Mouse (Mus musculus) hindbrain, postnatal 0 days (tissue): ENCODE measurements at regions not wholly inside any gene's neighbourhood (a gene's known extent, or its start where the extent isn't known, plus 50 kb on each side); places are given as distances from the start of the nearest gene placed in this dataset.
A peak's percentile ranks its signal among the peaks of the same experiment; 100 is the strongest.

Experiments used
- ATAC-seq: fragments of 200-750 bp; cut with Nextera tagmentation; 2 replicates; pipeline ENCODE4 v1.8.0; 2017; ENCODE audit warnings: mild to moderate bottlenecking, moderate TSS enrichment, moderate library complexity
- DNase-seq: peaks from one replicate; pipeline ENCODE4 v3.0.0-alpha.2; 2015; ENCODE audit warnings: low spot score
- H3K27ac ChIP-seq: fragments of 300-500 bp; sonication (generic); 2 replicates; pipeline ENCODE4 v1.5.1; 2014; ENCODE audit warnings: mild to moderate bottlenecking
- H3K27me3 ChIP-seq: fragments of 300-500 bp; sonication (generic); 2 replicates; pipeline ENCODE4 v1.6.1; 2014; ENCODE audit warnings: low read length, mixed read lengths; ENCODE audit not compliant: insufficient read depth
- H3K36me3 ChIP-seq: fragments of 300-500 bp; sonication (generic); 2 replicates; pipeline ENCODE4 v1.6.1; 2014; ENCODE audit warnings: low read length, mixed read lengths; ENCODE audit not compliant: insufficient read depth
- H3K4me1 ChIP-seq: fragments of 300-500 bp; sonication (generic); 2 replicates; pipeline ENCODE4 v1.6.1; 2014; ENCODE audit warnings: antibody characterized with exemption, low read length, mixed read lengths; ENCODE audit not compliant: insufficient read depth
- H3K4me2 ChIP-seq: fragments of 300-500 bp; sonication (generic); 2 replicates; pipeline ENCODE4 v1.6.1; 2014; ENCODE audit warnings: low read depth, mild to moderate bottlenecking, low read length, moderate library complexity, mixed read lengths
- H3K4me3 ChIP-seq: fragments of 300-500 bp; sonication (generic); 2 replicates; pipeline ENCODE4 v1.5.1; 2014; ENCODE audit warnings: low read length
- H3K9ac ChIP-seq: fragments of 300-500 bp; sonication (generic); replicated peaks from 2 replicates; pipeline ENCODE4 v1.6.1; 2014; ENCODE audit warnings: mild to moderate bottlenecking, low read length, moderate library complexity, mixed read lengths
- H3K9me3 ChIP-seq: fragments of 300-500 bp; sonication (generic); 2 replicates; pipeline ENCODE4 v1.6.1; 2016; ENCODE audit warnings: low read length, mixed read lengths
- CTCF ChIP-seq: IDR thresholded peaks from 2 replicates; pipeline ENCODE4 v1.5.1; 2016; ENCODE audit warnings: antibody characterized with exemption, control low read depth, low read depth
- WGBS: fragments of 180-500 bp; shearing (Covaris S2); extraction: QIAGEN DNeasy Blood & Tissue Kit; methylation state at CpG from one replicate; pipeline ENCODE4 v1.1.7; 2014; 5-methylcytosine and 5-hydroxymethylcytosine counted together

DNA sequence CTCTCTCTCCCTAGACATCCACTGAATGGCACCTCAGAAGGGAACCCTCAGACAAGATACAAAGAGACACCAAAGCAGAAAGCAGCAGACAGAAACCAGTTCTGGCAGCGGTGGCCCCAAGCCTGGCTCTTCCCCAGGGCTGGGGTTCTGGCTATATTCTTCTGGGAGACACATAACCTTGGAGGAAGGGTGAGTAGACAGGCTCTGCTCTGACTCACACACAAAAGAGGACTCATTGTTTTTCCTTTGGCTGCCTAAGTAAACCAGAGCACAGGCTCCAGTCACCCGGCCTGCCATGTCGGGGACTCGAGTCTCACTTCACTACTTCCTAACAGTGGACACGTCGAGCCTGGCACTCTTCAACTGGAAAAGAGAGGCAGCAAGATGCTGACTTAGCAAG lies 55.8 kb upstream of the Arntl start:
- H3K27ac ChIP-seq, result peak overlapping the region; percentile 58; the same call in 1 of the 2 replicates
- ATAC-seq, result 0 out of 2 replicates have a peak, but pooled peaks have one; percentile 19

DNA sequence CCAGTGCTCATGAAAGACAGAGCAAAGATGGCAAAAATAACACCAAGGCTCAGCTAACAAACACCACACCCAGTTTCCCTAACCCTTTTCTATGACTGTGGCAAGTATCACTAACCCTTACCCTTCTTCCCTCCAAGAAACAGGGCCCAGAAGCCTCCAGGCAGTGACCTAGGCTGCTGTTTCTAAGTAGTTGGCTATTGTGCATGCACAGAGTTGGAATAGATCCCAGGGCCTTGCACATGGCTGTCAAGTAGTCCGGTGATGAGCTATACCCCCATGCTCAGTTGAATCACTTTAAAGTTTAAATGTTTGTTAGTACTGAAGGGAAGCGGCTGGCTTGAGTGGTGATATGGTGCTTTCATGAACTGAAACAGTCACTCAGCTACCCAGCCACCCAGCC lies 53.9 kb upstream of the Arntl start:
- Histone ChIP-seq H3K27ac (no peak overlapping the region), H3K9me3 (no peaks in the 10 kb centered on the region), H3K4me3 (no peak overlapping the region), H3K4me1 (peaks cover 15% of the 10 kb centered on the region; the same call in 1 of the 2 replicates), H3K27me3 (no peaks in the 10 kb centered on the region), H3K9ac (no peak overlapping the region), H3K4me2 (no peak overlapping the region), H3K36me3 (no peaks in the 10 kb centered on the region)
- TF ChIP-seq CTCF, result no peak
- 64% methylated on average over 2 of the region's 2 CpGs for WGBS
- DNase-seq (no peak), ATAC-seq (no peak)

More for the DNA sequence above, 55.8 kb upstream of the Arntl start:
- WGBS, result 45% methylated on average over 6 of the region's 6 CpGs
- Histone ChIP-seq H3K9me3 (no peaks in the 10 kb centered on the region), H3K4me1 (peaks cover 8% of the 10 kb centered on the region; the same call in 1 of the 2 replicates), H3K36me3 (no peaks in the 10 kb centered on the region), H3K4me3 (no peak overlapping the region), H3K27me3 (no peaks in the 10 kb centered on the region), H3K9ac (no peak overlapping the region), H3K4me2 (no peak overlapping the region)
- no peak for TF ChIP-seq CTCF
- no peak for DNase-seq

GRCm38 (mm10) chr7:113154066-113154465 lies 53.2 kb upstream of the Arntl start:
- 82% methylated on average over 4 of the region's 4 CpGs for WGBS
- ATAC-seq (no peak), DNase-seq (no peak)
- Histone ChIP-seq H3K4me3 (no peak overlapping the region), H3K27ac (no peak overlapping the region), H3K9ac (no peak overlapping the region), H3K4me1 (peaks cover 15% of the 10 kb centered on the region; the same call in 1 of the 2 replicates), H3K4me2 (no peak overlapping the region), H3K27me3 (no peaks in the 10 kb centered on the region), H3K9me3 (no peaks in the 10 kb centered on the region), H3K36me3 (no peaks in the 10 kb centered on the region)
- TF ChIP-seq CTCF, result no peak

- ATAC-seq (no peak), DNase-seq (no peak)
- H3K27me3 ChIP-seq, result no peaks in the 10 kb centered on the region
- no peak overlapping the region for H3K4me2 ChIP-seq
- no peaks in the 10 kb centered on the region for H3K36me3 ChIP-seq
- H3K4me3 ChIP-seq, result no peak overlapping the region
- TF ChIP-seq CTCF, result no peak
- H3K9me3 ChIP-seq, result no peaks in the 10 kb centered on the region
- WGBS, result 53% methylated on average over 5 of the region's 5 CpGs
- no peak overlapping the region for H3K9ac ChIP-seq
- peak overlapping the region; percentile 65; the same call in 1 of the 2 replicates for H3K27ac ChIP-seq
- H3K4me1 ChIP-seq, result peaks cover 13% of the 10 kb centered on the region; the same call in 1 of the 2 replicates
These were observed 50.9 kb upstream of the Arntl start for GRCm38 (mm10) chr7:113156366-113156765.

DNA sequence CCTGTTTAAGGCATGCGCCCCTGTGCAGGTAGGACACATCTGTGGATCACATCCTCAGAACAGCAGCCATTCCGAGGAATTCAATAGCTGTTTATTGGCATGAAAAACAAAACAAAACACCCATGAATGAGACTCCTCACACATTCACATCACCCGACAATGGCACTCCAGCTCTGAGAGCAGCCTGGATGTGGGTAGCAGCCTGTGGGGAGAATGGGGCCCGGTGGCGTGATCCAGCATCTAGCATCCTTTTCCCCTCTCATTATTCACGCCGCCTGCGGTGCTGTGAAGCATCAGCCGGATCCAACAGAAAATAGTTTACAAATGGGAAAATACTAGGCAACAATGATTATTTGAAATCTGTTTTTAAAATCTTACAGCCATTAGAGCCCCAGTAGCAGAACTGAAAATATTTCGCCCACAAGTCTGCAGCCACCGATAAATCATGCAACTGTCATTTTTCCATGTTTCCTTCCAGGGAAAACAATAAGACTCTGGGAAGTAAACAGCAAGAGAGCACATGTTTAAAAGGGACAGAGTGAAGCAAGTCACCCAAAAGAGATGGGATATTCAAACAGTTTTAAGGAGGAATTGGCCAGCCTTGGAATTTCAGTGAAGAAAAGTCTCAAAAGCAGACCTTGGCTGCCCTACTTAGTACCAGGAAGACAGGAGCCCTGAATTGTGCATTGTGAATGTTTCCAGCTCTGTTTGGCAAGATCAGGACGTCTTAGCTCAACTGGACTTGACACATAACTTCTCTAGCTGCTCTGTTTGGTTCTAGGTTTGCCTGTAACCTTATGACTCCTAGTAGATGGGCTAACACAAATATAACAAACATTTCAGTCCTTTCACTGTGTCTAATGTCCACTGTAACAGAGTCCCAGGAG lies 50.2 kb upstream of the Arntl start:
- WGBS, result 40% methylated on average over 12 of the region's 12 CpGs
- H3K27ac ChIP-seq, result peak overlapping the region; percentile 65
- TF ChIP-seq CTCF, result no peak
- no peaks in the 10 kb centered on the region for H3K36me3 ChIP-seq
- no peak overlapping the region for H3K4me2 ChIP-seq
- H3K9me3 ChIP-seq, result no peaks in the 10 kb centered on the region
- no peaks in the 10 kb centered on the region for H3K27me3 ChIP-seq
- peaks cover 10% of the 10 kb centered on the region; the same call in 1 of the 2 replicates for H3K4me1 ChIP-seq
- no peak overlapping the region for H3K9ac ChIP-seq
- DNase-seq, result no peak
- no peak overlapping the region for H3K4me3 ChIP-seq
- no peak for ATAC-seq
